Mouse (Mus musculus): ENCODE measurements around the gene S1pr2.
A peak's percentile ranks its signal among the peaks of the same experiment; 100 is the strongest.

Gene S1pr2

DNA sequence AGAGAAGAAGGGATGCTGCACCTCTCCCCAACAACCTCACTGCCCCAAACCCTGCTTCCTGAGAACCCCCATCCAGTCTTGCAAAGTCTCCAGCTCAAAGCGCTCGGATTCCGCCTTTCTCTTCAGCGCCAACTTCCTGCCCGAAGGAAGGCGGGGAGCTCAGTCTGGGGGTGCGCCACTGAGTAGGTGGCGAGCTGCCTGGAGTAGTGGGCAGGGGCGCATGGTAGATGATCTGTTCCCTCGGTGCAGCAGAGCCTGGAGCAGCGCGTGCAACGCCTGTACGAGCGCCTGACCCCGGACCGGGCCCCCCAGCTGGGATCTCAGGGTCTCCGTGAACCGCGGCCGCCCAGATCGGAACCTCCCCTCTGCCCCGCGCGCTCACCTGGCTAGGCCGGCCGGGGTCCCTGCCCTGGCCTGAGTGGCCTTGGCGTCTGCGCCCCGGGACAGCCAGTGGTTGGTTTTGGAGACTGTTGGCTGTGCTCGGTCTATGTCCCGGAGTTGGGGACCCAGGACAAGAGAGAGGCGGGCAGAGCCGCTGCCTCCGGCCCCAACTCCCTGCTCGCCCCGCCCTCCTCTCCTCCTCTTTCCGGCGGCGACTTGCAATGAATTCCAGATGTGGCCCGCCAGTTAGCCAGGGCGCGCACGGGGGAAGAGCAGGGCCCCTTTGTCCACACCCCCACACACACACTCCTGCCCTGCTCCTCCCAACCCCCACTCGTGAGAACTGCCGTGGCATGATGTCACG lies at the start of gene S1pr2:
S1pr2 (minus strand) TSS at position 566 of the 745 bp plus-strand sequence.
- TF ChIP-seq POU5F1 (IDR thresholded peaks at IDR 0.05; ENCODE audit: borderline replicate concordance, low read length): no peak
- no peak for TF ChIP-seq CTCF (conservative IDR thresholded peaks at IDR 0.05; ENCODE audit: low read length)
- TF ChIP-seq NANOG (IDR thresholded peaks at IDR 0.05; ENCODE audit: borderline replicate concordance, low read length): no peak
- Histone ChIP-seq H3K27me3 (ENCODE audit: insufficient read depth, low read length) (no peaks in the 10 kb centered on the region), H3K4me1 (replicated peaks; ENCODE audit: low read depth, low read length) (peaks cover 90% of the 10 kb centered on the region), H3K4me3 (replicated peaks; ENCODE audit: low read length) (peak within 1 kb of the TSS; percentile 94), H3K9me3 (ENCODE audit: low read length) (no peaks in the 10 kb centered on the region), H3K36me3 (ENCODE audit: insufficient read depth, low read length) (peaks cover 30% of the 10 kb centered on the region)

DNA sequence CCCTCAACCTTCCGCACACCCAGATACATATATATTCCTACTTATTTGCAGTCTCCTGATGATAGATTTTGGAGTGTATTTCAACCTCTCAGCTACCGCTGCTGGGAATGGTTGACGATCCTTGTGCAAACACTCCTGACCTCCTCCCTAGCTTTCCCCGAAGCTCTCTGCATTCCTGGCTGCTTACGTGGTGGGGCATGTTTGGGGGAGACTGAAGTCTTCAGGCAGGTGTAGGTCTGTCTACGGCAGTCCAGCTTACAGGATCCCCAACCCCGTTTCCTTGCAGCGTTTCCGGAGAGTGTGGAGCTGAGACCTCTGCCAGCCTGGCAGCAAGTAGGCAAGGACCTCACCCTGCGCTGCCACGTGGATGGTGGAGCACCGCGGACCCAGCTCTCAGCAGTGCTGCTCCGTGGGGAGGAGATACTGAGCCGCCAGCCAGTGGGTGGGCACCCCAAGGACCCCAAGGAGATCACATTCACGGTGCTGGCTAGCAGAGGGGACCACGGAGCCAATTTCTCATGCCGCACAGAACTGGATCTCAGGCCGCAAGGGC lies 48.8 kb upstream of the S1pr2 start:
- TF ChIP-seq POU5F1 (IDR thresholded peaks at IDR 0.05; ENCODE audit: borderline replicate concordance, low read length) (no peak), NANOG (IDR thresholded peaks at IDR 0.05; ENCODE audit: borderline replicate concordance, low read length) (no peak), CTCF (conservative IDR thresholded peaks at IDR 0.05; ENCODE audit: low read length) (no peak)
- H3K27me3 ChIP-seq (ENCODE audit: insufficient read depth, low read length): no peaks in the 10 kb centered on the region
- peaks cover 97% of the 10 kb centered on the region for H3K4me1 ChIP-seq (replicated peaks; ENCODE audit: low read depth, low read length)
- H3K9me3 ChIP-seq (ENCODE audit: low read length): no peaks in the 10 kb centered on the region
- H3K36me3 ChIP-seq (ENCODE audit: insufficient read depth, low read length): peaks cover 85% of the 10 kb centered on the region
- H3K4me3 ChIP-seq (replicated peaks; ENCODE audit: low read length): peak overlapping the region; percentile 37; the same call in 1 of the 2 replicates

DNA sequence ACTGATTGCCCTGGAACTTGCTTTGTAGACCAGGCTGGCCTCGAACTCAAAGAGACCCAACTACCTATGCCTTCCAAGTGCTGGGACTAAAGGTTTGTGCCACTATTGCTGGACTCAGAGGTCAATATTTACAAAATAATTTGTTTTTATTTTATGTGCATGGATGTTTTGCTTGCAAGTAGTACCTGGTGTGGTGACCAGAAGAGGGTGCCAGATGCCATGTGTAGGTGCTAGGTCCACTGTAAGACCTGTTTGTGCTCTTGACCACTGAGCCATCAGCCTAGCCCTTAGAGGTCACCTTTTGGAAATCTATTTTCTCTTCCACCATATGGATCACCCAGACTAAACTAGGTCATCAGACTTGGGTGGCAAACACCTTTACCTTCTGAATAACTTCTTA lies 46.1 kb upstream of the S1pr2 start:
- TF ChIP-seq POU5F1 (IDR thresholded peaks at IDR 0.05; ENCODE audit: borderline replicate concordance, low read length): no peak
- TF ChIP-seq CTCF (conservative IDR thresholded peaks at IDR 0.05; ENCODE audit: low read length): no peak
- no peak for TF ChIP-seq NANOG (IDR thresholded peaks at IDR 0.05; ENCODE audit: borderline replicate concordance, low read length)
- H3K36me3 ChIP-seq (ENCODE audit: insufficient read depth, low read length): peaks cover 96% of the 10 kb centered on the region
- H3K4me1 ChIP-seq (replicated peaks; ENCODE audit: low read depth, low read length): peaks cover 96% of the 10 kb centered on the region
- no peaks in the 10 kb centered on the region for H3K27me3 ChIP-seq (ENCODE audit: insufficient read depth, low read length)
- H3K4me3 ChIP-seq (replicated peaks; ENCODE audit: low read length): 0 out of 2 replicates have a peak overlapping the region, but pooled peaks have one; percentile 7
- H3K9me3 ChIP-seq (ENCODE audit: low read length): no peaks in the 10 kb centered on the region

DNA sequence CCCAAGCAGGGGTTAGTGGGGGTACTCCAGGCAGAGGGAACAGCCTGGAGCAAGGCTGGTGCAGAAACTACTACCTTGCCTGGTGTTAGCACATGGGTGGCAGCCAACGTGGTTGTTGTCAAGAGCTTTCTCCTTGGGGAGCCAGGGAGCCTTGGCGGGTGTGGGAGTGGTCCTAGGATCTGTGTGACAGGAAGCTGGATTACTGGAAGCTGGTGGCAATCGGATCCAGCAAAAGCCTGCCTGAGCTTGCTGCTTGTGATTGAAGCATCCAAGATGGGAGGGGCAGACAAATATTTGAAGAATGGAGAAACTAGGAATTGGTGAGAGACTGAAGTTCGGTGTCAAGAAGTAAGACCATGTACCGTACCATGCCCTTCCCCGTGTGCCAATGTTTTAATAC lies 45.7 kb upstream of the S1pr2 start:
- TF ChIP-seq CTCF (conservative IDR thresholded peaks at IDR 0.05; ENCODE audit: low read length) (no peak), POU5F1 (IDR thresholded peaks at IDR 0.05; ENCODE audit: borderline replicate concordance, low read length) (no peak), NANOG (IDR thresholded peaks at IDR 0.05; ENCODE audit: borderline replicate concordance, low read length) (no peak)
- H3K27me3 ChIP-seq (ENCODE audit: insufficient read depth, low read length): no peaks in the 10 kb centered on the region
- peaks cover 96% of the 10 kb centered on the region for H3K36me3 ChIP-seq (ENCODE audit: insufficient read depth, low read length)
- peaks cover 96% of the 10 kb centered on the region for H3K4me1 ChIP-seq (replicated peaks; ENCODE audit: low read depth, low read length)
- 0 out of 2 replicates have a peak overlapping the region, but pooled peaks have one; percentile 7 for H3K4me3 ChIP-seq (replicated peaks; ENCODE audit: low read length)
- no peaks in the 10 kb centered on the region for H3K9me3 ChIP-seq (ENCODE audit: low read length)

DNA sequence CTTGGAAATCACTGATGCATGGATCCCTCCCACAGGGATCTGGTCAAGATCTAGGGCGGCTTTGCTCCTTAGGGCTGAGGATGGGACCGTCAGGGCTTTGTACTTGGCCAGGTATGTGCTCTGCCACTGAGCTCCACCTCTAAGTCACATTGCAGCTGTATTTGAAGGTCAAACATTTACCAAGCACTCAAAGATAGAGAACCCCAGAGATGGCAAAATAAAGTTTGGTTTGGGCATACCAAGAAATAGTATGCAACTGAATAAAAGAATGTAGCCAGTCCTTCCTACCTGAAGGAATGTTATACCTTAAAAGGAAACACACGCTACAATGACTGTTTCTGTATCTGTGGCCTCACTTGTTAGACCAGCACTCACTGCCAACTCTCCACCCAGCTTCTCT lies 44.8 kb upstream of the S1pr2 start:
- Histone ChIP-seq H3K36me3 (ENCODE audit: insufficient read depth, low read length) (peaks cover 92% of the 10 kb centered on the region), H3K4me1 (replicated peaks; ENCODE audit: low read depth, low read length) (peaks cover 92% of the 10 kb centered on the region)
- TF ChIP-seq CTCF (conservative IDR thresholded peaks at IDR 0.05; ENCODE audit: low read length) (no peak), POU5F1 (IDR thresholded peaks at IDR 0.05; ENCODE audit: borderline replicate concordance, low read length) (no peak), NANOG (IDR thresholded peaks at IDR 0.05; ENCODE audit: borderline replicate concordance, low read length) (no peak)

DNA sequence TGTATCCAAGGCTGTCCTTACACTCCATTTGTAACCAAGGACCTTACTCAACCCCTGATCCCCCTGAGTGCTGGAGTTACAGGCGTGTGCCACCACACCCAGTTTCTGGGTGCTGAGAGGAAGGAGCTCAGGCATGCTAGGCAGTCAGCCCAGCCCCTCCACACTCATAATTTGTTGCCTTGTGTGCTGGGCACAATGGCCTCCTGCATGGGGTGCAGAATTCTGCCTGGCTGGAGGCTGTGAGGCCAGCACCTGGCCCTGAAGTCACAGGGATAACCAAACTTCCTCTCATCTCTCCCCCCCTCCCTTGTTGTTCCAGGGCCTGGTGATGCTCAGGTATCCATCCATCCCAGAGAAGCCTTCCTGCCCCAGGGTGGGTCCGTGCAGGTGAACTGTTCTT lies 42.0 kb upstream of the S1pr2 start:
- peaks cover 64% of the 10 kb centered on the region for H3K36me3 ChIP-seq (ENCODE audit: insufficient read depth, low read length)
- H3K9me3 ChIP-seq (ENCODE audit: low read length): no peaks in the 10 kb centered on the region
- TF ChIP-seq NANOG (IDR thresholded peaks at IDR 0.05; ENCODE audit: borderline replicate concordance, low read length) (no peak), CTCF (conservative IDR thresholded peaks at IDR 0.05; ENCODE audit: low read length) (no peak), POU5F1 (IDR thresholded peaks at IDR 0.05; ENCODE audit: borderline replicate concordance, low read length) (no peak)
- peak overlapping the region; percentile 45 for H3K4me3 ChIP-seq (replicated peaks; ENCODE audit: low read length)
- H3K27me3 ChIP-seq (ENCODE audit: insufficient read depth, low read length): no peaks in the 10 kb centered on the region
- H3K4me1 ChIP-seq (replicated peaks; ENCODE audit: low read depth, low read length): peaks cover 84% of the 10 kb centered on the region

More for the DNA sequence above, 44.8 kb upstream of the S1pr2 start:
- Histone ChIP-seq H3K4me3 (replicated peaks; ENCODE audit: low read length) (no peak overlapping the region), H3K27me3 (ENCODE audit: insufficient read depth, low read length) (no peaks in the 10 kb centered on the region), H3K9me3 (ENCODE audit: low read length) (no peaks in the 10 kb centered on the region)

DNA sequence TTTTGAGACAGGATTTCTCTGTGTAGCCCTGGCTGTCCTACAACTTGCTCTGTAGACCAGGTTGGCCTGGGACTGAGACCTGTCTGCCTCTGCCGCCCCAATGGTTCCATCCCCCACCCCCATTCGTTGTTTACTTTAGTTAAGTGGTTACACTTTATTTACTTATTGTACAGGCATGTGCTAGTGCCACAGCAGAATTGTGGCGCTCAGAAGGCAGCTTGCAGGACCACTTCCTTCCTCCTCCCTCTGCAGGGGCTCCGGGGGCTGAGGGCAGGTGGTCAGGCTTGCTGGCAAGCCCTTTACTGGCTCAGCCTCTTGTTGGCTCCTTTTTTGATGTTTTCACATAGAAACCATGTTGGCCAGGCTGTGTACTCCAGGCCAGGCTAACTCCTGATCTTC lies 40.6 kb upstream of the S1pr2 start:
- Histone ChIP-seq H3K27me3 (ENCODE audit: insufficient read depth, low read length) (no peaks in the 10 kb centered on the region), H3K36me3 (ENCODE audit: insufficient read depth, low read length) (peaks cover 52% of the 10 kb centered on the region), H3K9me3 (ENCODE audit: low read length) (no peaks in the 10 kb centered on the region), H3K4me1 (replicated peaks; ENCODE audit: low read depth, low read length) (peaks cover 74% of the 10 kb centered on the region), H3K4me3 (replicated peaks; ENCODE audit: low read length) (peak overlapping the region; percentile 89)
- TF ChIP-seq POU5F1 (IDR thresholded peaks at IDR 0.05; ENCODE audit: borderline replicate concordance, low read length) (no peak), CTCF (conservative IDR thresholded peaks at IDR 0.05; ENCODE audit: low read length) (no peak), NANOG (IDR thresholded peaks at IDR 0.05; ENCODE audit: borderline replicate concordance, low read length) (no peak)

DNA sequence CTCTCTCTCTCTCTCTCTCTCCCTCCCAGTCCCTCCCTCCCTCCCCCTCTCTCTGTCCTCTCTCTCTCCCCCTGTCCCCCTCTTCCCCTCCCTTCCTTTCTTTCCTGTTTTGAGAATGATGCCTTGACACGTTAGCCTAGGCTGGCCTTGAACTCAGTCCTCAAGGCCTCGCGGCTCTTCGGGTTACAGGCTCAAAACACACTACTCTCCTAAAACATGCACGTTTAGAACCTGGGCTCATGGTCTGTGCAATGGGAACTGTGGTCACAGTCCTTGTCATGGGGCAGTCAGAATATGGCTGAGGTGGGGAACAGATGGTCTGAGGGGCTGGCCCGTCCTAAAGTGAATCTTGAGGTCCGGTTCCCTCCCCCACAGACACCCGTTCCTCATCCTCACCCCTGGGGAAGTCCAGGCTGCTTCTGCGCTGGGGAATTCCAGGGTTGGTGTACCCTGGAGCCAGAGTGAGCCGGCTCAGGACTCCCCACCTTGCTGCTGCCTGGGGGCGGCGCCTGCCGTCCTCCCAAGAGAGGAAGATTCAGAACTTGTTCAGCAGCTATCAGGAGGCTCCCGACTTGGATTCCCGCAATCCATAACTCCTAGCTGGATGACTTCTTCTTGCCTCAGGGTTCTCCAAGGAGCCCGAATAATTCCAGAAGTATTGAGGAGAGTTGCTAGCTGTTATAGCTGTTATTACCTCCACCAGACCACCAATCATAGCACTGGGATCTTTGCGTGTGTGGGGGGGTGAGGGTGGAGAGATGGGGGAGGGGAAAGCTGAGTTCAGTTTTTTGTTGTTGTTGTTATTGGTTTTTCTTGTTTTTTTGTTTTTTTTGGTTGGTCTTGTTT lies 40.0 kb upstream of the S1pr2 start:
- TF ChIP-seq NANOG (IDR thresholded peaks at IDR 0.05; ENCODE audit: borderline replicate concordance, low read length) (no peak), POU5F1 (IDR thresholded peaks at IDR 0.05; ENCODE audit: borderline replicate concordance, low read length) (no peak), CTCF (conservative IDR thresholded peaks at IDR 0.05; ENCODE audit: low read length) (no peak)
- Histone ChIP-seq H3K9me3 (ENCODE audit: low read length) (no peaks in the 10 kb centered on the region), H3K36me3 (ENCODE audit: insufficient read depth, low read length) (peaks cover 45% of the 10 kb centered on the region), H3K4me1 (replicated peaks; ENCODE audit: low read depth, low read length) (peaks cover 74% of the 10 kb centered on the region), H3K4me3 (replicated peaks; ENCODE audit: low read length) (peak overlapping the region; percentile 89), H3K27me3 (ENCODE audit: insufficient read depth, low read length) (no peaks in the 10 kb centered on the region)
